Mouse (Mus musculus) thymus, adult 2 months (tissue): Measurements from ENCODE around the gene Dkkl1.
A peak's percentile ranks its signal among the peaks of the same experiment; 100 is the strongest.

Experiments used
- CTCF ChIP-seq: fragments of 200-500 bp; IDR thresholded peaks from 2 replicates; pipeline ENCODE4 v1.5.1; 2012; ENCODE audit warnings: mild to moderate bottlenecking, control low read depth, low read length, moderate library complexity, borderline replicate concordance; ENCODE audit not compliant: control insufficient read depth, poor library complexity, insufficient read depth; ENCODE audit errors: extremely low read depth
- POLR2A ChIP-seq: fragments of 200-500 bp; IDR thresholded peaks from 2 replicates; pipeline ENCODE4 v1.6.1; 2012; ENCODE audit warnings: mild to moderate bottlenecking, low read length, control low read depth, moderate library complexity; ENCODE audit not compliant: control insufficient read depth, poor library complexity, insufficient read depth; ENCODE audit errors: extremely low read depth

- TF ChIP-seq CTCF, result peak; percentile 49; the same call in 1 of the 2 replicates
- TF ChIP-seq POLR2A, result no peak
Measured at GRCm38 (mm10) chr7:45172974-45173373, 39.0 kb downstream of the Dkkl1 start.
